Mouse (Mus musculus) embryonic fibroblast, embryonic 13.5 days (primary cell): Measurements from ENCODE around the gene Naxe.

Source experiments
- CTCF ChIP-seq: IDR thresholded peaks from 2 replicates; pipeline ENCODE4 v1.5.1; 2011; ENCODE audit warnings: mild to moderate bottlenecking, control low read depth, low read length, moderate library complexity, borderline replicate concordance; ENCODE audit not compliant: insufficient read depth
- POLR2A ChIP-seq: IDR thresholded peaks from 2 replicates; pipeline ENCODE4 v1.6.1; 2011; ENCODE audit warnings: low read depth, mild to moderate bottlenecking, control low read depth, low read length, moderate library complexity

GRCm38 (mm10) chr3:88102196-88102595 lies 43.9 kb upstream of the Naxe start:
- TF ChIP-seq POLR2A: no peak
- no peak for TF ChIP-seq CTCF
